Mouse (Mus musculus): ENCODE results near the gene Gm49333.

DNA sequence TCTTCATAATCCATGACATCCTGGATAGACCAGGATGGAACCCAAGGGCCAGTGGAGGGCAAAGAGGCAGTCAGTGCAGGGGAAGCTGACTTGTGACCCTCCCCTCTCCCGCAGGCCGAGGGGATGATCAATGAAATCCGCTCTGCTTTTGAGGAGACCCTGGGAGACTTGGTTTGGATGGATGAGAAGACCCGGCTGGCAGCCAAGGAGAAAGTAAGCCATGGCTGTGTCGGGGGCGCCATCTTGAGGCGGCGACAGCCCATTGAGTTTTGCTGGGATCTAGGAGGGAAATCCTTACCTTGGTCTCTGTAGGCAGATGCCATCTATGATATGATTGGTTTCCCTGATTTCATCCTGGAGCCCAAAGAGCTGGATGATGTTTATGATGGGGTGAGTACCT lies 30.8 kb downstream of the Gm49333 start:
- TF ChIP-seq FLI1 (IDR thresholded peaks at IDR 0.05; ENCODE audit: low read length): no peak
- TF ChIP-seq GATA1 (IDR thresholded peaks at IDR 0.05; ENCODE audit: borderline replicate concordance, low read length): no peak

Data from megakaryocyte, embryonic 14.5 days (primary cell).